Mouse (Mus musculus) kidney, postnatal 14 days (tissue): ENCODE results near the gene Cul7.
A peak's percentile ranks its signal among the peaks of the same experiment; 100 is the strongest.

ENCODE experiments used
- DNase-seq: peaks from one replicate; pipeline ENCODE4 v3.0.0; 2022; ENCODE audit warnings: mixed read lengths

Gene Cul7

GRCm38 (mm10) chr17:46628791-46629684 lies 21.1 kb upstream of the Cul7 start, which contains the start of gene Ptk7:
Gene Ptk7, minus strand, starts transcription at chr17:46629504.
- DNase-seq, result peak; percentile 92

- DNase-seq, result peak; percentile 87
Observed at GRCm38 (mm10) chr17:46629685-46630441, 20.3 kb upstream of the Cul7 start.

DNA sequence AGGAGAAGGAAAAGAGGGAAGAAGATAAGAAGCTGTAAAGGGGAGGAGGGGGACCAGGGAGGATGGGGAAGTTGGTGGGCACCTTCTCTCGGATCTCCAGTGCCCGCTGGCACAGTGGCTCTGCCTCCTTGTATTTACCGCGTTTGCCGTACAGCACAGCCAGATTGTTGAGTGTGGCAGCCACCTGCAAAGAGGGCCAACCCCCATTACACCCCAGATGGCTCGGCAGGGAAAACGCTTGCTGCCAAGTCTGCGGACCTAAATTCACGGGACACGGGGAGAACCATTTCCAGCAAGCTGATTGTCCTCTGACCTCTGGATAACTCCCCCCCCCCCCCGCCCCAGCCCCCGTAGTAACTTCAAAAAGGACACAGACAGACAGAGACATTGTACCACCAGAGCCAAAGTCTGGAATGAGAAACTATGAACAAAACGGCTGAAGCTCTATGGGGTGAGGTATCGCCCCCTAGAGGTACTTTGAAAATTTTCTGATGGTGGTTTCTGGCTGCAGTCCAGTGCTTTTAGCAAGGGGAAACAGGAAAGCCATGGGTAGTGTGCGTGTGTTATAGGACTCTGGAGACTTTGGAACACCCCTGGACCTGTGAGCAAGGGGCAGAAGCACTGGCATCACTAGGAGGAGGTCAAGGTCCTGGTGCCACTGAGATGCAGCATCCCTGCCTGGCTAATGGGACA lies 13.2 kb upstream of the Cul7 start:
- peak; percentile 83 for DNase-seq

- no peak for DNase-seq
Observed at GRCm38 (mm10) chr17:46639929-46640328, 10.2 kb upstream of the Cul7 start.

DNA sequence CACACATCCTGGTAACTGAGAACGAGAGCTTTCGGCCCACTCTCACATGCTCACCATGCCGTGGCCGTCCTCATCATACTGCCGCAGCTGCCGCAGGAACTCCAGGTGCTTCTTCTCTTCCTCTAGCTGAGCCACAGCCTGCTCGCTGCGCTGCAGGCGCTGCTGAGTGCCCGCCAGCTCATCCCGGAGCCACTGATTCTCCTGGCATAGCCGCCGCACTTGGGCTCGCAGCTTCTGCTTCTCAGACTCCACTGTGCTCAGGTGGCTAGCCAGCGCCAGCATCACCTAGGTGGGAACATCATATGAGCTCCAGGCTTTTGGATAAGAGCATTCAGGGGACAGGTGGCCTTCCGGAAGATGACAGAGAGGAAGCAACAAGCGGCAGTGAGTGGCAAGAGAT lies 8.1 kb upstream of the Cul7 start:
- DNase-seq, result no peak

DNA sequence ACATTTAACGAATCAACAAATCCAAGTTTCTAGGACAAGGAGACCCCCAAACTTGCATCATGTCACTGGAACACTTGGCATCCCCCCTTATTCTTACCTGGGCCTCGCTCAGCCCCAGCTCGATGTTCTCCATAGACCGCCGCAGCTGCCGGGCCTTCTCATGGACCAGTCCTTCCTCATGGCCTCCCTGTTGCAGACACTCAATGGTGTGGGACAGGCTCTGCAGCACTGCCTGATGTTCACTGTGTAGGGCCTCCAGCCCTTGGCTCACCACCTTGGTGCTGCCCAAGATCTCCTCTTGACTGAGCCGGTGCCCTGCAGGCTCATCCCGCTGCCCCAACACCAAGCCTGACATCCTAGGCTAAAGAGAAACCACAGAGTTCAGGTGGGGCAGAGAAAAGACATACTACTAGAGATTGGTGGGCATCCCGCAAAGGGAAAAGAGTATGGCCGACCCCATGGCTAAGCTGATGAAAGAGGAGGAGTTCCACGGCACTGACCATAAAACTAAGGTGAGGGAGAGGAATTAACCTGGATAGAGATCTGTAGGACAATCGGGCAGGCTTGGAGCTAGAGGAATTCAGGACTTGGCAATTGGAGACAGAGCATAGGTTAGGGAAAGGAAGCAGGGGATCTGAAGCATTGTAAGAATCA lies 5.9 kb upstream of the Cul7 start:
- DNase-seq, result no peak

DNA sequence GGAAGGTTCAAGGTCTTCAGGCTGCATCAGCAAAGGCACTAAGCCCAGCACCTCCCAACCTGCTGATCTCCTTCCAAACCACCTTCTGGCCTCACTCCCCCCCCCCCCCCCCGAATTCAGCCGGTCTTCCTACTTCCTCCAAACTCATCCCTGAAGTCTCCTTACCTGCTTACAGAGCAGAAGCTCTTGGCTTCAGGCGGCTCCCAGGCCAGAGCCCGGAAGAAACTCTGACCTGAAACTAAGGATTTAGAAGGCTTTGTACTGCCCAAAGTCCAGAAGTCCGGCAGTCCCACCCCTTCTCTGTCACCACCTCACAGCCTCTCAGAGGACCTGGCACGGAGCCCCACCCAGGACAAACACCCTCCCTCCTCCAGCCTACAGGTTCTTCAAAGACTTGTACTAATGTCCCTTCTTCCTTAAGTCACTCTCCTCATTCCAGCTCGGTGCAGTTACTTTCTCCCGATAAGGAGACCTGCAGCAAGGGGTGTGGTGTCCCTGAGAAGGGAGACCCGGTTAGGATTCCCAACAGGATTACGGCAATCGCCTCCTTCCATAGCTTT lies 5.1 kb upstream of the Cul7 start:
- DNase-seq, result peak; percentile 90

DNA sequence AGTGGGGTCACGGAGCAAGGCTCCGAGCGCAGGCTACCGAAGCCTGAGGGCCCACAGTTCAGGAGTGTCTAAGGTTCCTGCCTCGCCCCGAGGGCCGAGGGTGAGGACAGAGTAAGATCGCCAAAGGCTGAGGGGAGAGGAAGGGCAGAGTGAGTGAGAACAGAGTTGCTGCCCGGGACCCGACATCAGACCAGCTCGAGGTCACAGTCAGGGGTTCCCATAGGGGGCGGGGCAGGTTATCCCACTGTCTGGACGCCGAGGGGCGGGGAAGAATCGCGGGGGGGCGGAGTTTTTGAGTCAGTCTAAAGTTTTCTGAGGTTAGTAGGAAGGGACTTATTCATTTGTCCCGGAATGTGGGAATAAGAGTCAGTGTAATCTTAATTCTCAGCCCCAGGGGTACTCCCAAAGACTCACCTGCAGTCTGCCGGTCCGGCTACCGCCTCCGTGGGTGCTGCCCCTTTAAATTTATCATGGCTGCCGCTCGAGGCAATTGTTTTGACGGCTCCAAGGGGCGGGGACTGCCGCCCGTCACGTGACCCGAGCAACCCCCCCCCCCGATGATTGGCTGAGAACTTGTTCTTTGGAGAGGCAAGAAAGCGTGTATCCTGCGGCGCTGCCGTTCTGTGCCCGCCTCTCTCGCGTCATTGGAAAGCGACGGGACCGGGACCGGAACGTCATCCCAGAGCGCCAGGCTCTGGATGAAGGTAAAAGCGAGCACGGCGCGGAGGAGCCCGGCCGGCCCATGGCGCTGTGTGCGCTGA lies 4.4 kb upstream of the Cul7 start, which contains the start of the genes Klc4 and Mrpl2:
Gene Klc4, minus strand, starts transcription at position 462 of the 761 bp plus-strand sequence.
Gene Mrpl2, plus strand, starts transcription at position 669 of the 761 bp plus-strand sequence.
- peak; percentile 99 for DNase-seq

DNA sequence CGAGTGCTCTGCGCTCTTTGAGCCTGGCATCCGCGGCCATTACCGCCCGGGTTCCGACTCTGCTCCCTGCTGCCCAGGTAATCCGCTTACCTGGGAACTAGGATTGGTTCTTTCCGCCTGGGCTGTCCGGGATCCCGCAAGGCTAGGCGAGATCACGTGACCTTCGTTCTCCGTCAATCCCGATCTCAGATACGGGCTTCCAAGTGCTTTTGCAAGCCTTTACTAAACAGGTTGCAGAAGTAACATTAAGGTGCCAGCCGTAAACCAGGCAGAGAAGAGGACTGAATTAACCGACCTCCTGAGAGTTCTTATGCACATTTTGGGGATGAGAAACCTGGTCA lies 3.8 kb upstream of the Cul7 start:
- DNase-seq, result no peak

DNA sequence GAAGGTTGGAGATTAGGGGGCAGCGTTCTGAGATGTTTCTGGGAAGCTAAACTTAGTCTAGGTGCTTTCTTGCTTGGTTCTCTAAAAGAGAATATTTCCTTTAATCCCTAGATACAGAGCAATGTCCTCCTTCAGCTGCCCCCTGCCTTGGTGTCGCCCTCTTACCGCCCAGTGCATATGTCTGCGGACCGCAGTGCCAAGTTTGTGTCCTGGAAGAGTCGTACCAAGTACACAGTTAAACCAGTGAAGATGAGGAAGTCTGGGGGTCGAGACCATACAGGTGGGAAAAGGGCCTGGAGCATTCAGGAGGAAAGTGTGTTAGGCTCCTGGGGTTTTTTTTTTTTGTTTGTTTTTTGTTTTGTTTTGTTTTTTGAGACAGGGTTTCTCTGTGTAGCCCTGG lies 2.9 kb upstream of the Cul7 start:
- no peak for DNase-seq

DNA sequence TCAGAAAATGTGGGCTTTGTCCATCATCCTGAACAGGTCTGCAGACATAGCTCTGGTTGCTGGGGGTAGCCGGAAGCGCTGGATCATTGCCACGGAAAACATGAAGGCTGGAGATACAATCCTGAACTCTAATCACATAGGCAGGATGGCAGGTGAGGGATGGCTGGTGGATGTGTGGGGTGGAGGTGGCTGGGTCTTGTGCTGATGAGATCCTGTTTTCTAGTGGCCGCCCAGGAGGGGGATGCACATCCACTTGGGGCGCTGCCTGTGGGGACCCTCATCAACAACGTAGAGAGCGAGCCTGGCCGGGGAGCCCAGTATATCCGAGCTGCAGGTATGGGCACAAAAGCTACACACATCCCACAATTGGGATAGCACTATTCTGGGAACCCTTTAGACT lies 1.7 kb upstream of the Cul7 start:
- no peak for DNase-seq

DNA sequence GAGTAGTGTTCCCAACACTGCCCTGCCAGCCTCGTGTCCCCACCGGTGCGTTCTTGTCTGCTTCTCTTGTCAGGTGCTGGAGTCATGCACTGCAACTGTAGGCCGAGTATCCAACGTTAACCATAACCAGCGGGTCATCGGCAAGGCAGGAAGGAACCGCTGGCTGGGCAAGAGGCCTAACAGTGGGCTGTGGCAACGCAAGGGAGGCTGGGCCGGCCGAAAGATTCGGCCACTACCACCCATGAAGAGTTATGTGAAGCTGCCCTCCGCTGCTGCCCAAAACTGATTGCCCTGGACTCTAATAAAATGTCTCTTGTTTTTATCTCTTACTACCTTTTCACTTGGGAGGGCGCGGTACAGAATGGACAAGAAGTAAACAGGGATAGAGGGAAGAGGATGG lies 326 bp upstream of the Cul7 start:
- no peak for DNase-seq

DNA sequence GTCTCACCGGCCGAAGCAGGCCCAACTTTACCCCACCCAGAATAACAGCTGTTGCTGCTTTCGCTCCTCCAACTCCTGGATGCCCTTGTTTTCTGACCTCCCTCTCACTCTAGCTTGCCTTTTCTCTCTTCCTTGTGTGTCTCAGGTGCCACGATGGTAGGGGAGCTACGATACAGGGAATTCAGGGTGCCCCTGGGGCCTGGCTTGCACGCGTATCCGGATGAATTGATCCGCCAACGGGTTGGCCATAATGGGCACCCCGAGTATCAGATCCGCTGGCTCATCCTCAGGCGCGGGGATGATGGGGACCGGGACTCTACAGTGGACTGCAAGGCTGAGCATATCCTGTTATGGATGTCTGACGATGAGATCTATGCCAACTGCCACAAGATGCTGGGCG lies 1.2 kb downstream of the Cul7 start:
- no peak for DNase-seq

DNA sequence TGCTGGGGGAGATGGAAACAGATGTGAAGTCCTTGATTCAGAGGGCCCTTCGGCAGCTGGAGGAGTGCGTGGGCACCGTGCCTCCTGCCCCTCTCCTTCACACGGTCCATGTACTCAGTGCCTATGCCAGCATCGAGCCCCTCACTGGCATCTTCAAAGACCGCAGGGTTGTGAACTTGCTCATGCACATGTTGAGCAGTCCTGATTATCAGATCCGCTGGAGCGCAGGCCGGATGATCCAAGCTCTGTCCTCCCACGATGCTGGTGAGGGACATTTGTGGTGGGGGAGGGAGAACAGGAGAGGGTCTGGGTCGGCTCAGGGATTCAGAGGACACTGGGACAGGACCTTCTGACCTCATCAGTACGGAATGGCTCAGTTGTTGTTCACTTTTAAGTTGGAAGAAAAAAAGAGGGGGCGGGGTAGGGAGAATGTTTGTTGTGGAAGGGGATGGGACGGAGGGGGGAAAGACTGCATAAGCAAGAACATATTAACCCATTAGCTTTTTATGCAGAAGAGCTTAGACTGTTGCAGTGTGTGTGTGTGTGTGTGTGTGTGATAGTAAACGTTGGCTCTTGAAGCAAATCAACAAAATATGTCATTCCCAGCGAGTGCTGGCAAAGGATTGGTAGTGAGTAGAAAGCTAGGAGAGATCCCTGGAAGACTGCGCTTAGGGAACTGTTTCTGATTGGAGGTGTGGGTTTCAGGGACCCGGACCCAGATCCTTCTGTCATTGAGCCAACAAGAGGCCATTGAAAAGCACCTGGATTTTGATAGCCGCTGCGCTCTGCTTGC lies 1.8 kb downstream of the Cul7 start:
- DNase-seq, result no peak

GRCm38 (mm10) chr17:46656054-46656453 lies 5.9 kb downstream of the Cul7 start:
- DNase-seq, result no peak

- DNase-seq, result no peak
Observed at GRCm38 (mm10) chr17:46661351-46661750, 11.2 kb downstream of the Cul7 start.

- DNase-seq, result no peak
Observed at GRCm38 (mm10) chr17:46661981-46662380, 11.8 kb downstream of the Cul7 start.

GRCm38 (mm10) chr17:46662730-46663129 lies 12.6 kb downstream of the Cul7 start:
- DNase-seq, result peak; percentile 47

GRCm38 (mm10) chr17:46667712-46668111 lies 17.6 kb downstream of the Cul7 start:
- peak; percentile 28 for DNase-seq

DNA sequence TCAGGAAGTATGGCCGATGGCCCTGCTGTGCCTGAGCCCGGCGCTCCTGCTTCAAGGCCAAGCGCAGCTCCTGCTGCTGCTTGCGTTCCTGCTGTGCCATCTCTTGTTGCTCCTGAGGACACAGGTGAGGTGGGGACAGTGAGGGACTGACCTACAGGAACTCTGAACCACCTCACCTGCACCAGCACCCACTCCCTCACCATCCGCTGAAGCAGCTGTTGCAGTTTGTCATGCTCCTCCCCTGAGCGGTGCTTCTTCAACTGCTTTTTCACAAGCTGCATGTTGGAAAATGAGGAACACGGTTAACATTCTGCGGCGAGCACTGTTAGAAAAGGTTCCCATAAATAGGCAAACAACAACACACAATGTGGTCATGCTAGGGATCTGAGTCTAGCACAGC lies 19.8 kb downstream of the Cul7 start:
- no peak for DNase-seq
